Mouse (Mus musculus) hindbrain, postnatal 0 days (tissue): Measurements from ENCODE around the gene Fras1. TPM values are rescaled to one million over a fixed set of nuclear protein-coding genes. Genes with fewer than 3 reads are reported as not detected.

ENCODE experiments used
- ATAC-seq: fragments of 200-750 bp; cut with Nextera tagmentation; 2 replicates; pipeline ENCODE4 v1.8.0; 2017; ENCODE audit warnings: mild to moderate bottlenecking, moderate TSS enrichment, moderate library complexity
- DNase-seq: peaks from one replicate; pipeline ENCODE4 v3.0.0-alpha.2; 2015; ENCODE audit warnings: low spot score
- H3K27ac ChIP-seq: fragments of 300-500 bp; sonication (generic); 2 replicates; pipeline ENCODE4 v1.5.1; 2014; ENCODE audit warnings: mild to moderate bottlenecking
- H3K27me3 ChIP-seq: fragments of 300-500 bp; sonication (generic); 2 replicates; pipeline ENCODE4 v1.6.1; 2014; ENCODE audit warnings: low read length, mixed read lengths; ENCODE audit not compliant: insufficient read depth
- H3K36me3 ChIP-seq: fragments of 300-500 bp; sonication (generic); 2 replicates; pipeline ENCODE4 v1.6.1; 2014; ENCODE audit warnings: low read length, mixed read lengths; ENCODE audit not compliant: insufficient read depth
- H3K4me1 ChIP-seq: fragments of 300-500 bp; sonication (generic); 2 replicates; pipeline ENCODE4 v1.6.1; 2014; ENCODE audit warnings: antibody characterized with exemption, low read length, mixed read lengths; ENCODE audit not compliant: insufficient read depth
- H3K4me2 ChIP-seq: fragments of 300-500 bp; sonication (generic); 2 replicates; pipeline ENCODE4 v1.6.1; 2014; ENCODE audit warnings: low read depth, mild to moderate bottlenecking, low read length, moderate library complexity, mixed read lengths
- H3K4me3 ChIP-seq: fragments of 300-500 bp; sonication (generic); 2 replicates; pipeline ENCODE4 v1.5.1; 2014; ENCODE audit warnings: low read length
- H3K9ac ChIP-seq: fragments of 300-500 bp; sonication (generic); replicated peaks from 2 replicates; pipeline ENCODE4 v1.6.1; 2014; ENCODE audit warnings: mild to moderate bottlenecking, low read length, moderate library complexity, mixed read lengths
- H3K9me3 ChIP-seq: fragments of 300-500 bp; sonication (generic); 2 replicates; pipeline ENCODE4 v1.6.1; 2016; ENCODE audit warnings: low read length, mixed read lengths
- CTCF ChIP-seq: IDR thresholded peaks from 2 replicates; pipeline ENCODE4 v1.5.1; 2016; ENCODE audit warnings: antibody characterized with exemption, control low read depth, low read depth
- WGBS: fragments of 180-500 bp; shearing (Covaris S2); extraction: QIAGEN DNeasy Blood & Tissue Kit; methylation state at CpG from one replicate; pipeline ENCODE4 v1.1.7; 2014; 5-methylcytosine and 5-hydroxymethylcytosine counted together
- polyA plus RNA-seq: library from polyadenylated mRNA; unstranded; fragments of >200 nt; fragmentation: Nextera tagmentation; extraction: Ambion mirVana; gene quantifications from 2 replicates; pipeline ENCODE4 v1.2.1, GENCODE M21; 2015
- total RNA-seq: library from RNA; depleted of rRNA; stranded (reverse); fragments of >200 nt; gene quantifications from 2 replicates; pipeline ENCODE4 v1.2.3, GENCODE M21; 2014

The Fras1 gene
- total and polyA plus RNA-seq, 2 experiments from 2014 or later = 2.9 to 15.3 TPM

DNA sequence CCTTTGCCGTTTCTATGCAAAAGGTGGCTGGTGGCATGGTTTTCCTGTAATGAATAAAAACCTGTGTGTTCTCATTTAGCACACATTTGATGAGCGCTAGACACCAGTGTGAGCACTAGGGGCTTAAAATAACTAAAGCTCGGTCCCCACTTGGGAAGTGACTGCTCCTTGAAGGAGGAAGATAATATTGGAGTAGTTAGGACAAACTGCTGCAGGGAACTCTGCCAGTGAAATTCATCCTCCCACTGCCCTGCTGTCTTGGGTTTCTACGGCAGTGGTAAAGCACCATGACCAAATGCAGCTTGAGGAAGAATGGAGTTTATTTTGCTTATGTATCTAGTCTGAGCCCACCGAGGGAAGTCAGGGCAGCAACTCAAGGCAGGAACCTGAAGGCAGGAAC, 211.0 kb downstream of the Fras1 start:
- Histone ChIP-seq H3K4me1 (no peaks in the 10 kb centered on the region), H3K36me3 (no peaks in the 10 kb centered on the region), H3K27ac (no peak overlapping the region), H3K27me3 (no peaks in the 10 kb centered on the region), H3K4me2 (no peak overlapping the region), H3K9ac (no peak overlapping the region), H3K9me3 (no peaks in the 10 kb centered on the region), H3K4me3 (no peak overlapping the region)
- DNase-seq = no peak
- no peak for ATAC-seq
- no peak for TF ChIP-seq CTCF
- WGBS = 83% methylated on average over 5 of the region's 5 CpGs

DNA sequence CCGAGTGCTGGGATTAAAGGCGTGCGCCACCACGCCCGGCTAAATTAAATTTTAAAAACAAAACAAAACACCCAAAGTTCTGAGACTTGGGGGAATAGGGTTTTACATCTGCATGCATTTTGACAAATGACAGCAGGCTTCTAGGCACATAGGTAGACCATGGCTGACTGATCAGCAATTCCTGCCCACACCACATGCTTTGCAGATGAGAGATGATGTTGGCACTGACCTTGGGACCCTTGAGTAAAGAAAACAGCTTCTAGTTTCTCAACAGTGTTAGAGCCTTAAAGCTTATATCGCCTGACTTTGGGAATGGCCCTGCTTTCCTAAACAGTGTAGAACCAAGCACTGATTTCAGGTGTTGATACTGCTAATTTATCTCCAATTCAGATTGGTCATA, 216.9 kb downstream of the Fras1 start:
- Histone ChIP-seq H3K9me3 (no peaks in the 10 kb centered on the region), H3K4me2 (no peak overlapping the region), H3K4me3 (no peak overlapping the region), H3K9ac (no peak overlapping the region), H3K36me3 (no peaks in the 10 kb centered on the region), H3K27ac (no peak overlapping the region), H3K4me1 (no peaks in the 10 kb centered on the region), H3K27me3 (no peaks in the 10 kb centered on the region)
- 99% methylated on average over 6 of the region's 6 CpGs for WGBS
- no peak for DNase-seq
- TF ChIP-seq CTCF = no peak
- ATAC-seq = no peak

DNA sequence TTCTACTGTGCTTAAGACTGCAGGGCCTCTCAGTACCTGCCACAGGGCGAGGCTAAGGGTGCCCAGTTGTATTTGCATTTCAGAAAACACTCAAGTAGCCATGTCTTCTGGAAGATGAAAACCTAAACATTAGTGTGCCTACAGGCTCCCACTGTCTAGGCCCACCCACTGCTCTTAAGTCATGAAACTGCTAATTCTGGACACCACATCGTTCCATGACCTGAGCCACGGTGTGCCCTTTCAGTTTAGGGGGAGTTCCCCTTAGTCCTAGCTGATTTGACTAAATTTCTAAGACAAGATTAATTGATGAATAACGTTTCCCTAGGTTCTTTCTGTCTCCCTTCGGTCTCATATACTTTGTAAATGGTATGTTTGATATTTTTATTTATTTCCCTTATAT, 222.0 kb downstream of the Fras1 start:
- no peak for TF ChIP-seq CTCF
- Histone ChIP-seq H3K4me2 (no peak overlapping the region), H3K9me3 (no peaks in the 10 kb centered on the region), H3K4me1 (no peaks in the 10 kb centered on the region), H3K27ac (no peak overlapping the region), H3K27me3 (no peaks in the 10 kb centered on the region), H3K36me3 (no peaks in the 10 kb centered on the region), H3K4me3 (no peak overlapping the region), H3K9ac (no peak overlapping the region)
- 89% methylated on average over 5 of the region's 5 CpGs for WGBS
- DNase-seq = no peak
- ATAC-seq = no peak

DNA sequence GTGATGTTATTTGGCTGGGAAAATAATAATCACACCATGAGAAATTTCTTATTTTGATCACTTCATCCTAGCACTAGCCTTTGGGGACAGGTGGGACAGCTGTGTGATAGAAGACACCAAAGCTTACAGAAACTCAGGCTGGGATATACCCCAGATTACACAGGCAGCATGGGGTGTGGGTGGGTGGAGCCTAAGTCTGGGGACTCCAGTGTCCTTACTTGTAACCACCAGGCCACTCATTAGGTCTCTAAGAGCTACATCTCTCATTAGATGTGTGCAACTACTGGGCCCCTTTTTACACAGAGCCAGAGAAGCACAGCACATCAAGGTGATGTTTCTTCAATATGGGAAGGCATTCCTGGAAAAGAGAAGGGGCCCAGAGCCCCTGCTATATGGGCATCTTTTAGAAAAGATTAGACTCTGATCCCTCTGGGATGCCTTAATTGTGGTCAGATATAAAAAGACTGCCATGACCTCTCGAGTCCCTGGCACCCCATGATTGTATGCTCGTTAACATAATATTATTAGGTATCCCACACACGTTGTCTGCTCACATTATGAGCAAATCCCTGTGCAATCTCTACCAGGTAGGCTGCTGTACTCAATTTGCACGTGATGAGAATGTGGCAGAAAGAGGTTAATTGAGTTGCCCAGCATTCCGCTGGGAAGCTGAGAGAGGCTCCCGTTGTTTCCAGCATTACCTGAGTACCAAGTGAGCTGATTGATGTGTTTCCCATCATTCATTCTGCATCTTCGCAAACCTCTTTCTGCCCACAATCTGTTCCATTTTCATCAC, 230.4 kb downstream of the Fras1 start:
- DNase-seq = peak; percentile 35
- H3K4me3 ChIP-seq = no peak overlapping the region
- 58% methylated on average over 7 of the region's 7 CpGs for WGBS
- ATAC-seq = peak; percentile 49; the same call in 1 of the 2 replicates
- H3K27me3 ChIP-seq = no peaks in the 10 kb centered on the region
- H3K36me3 ChIP-seq = no peaks in the 10 kb centered on the region
- no peak overlapping the region for H3K4me2 ChIP-seq
- H3K27ac ChIP-seq = no peak overlapping the region
- no peak for TF ChIP-seq CTCF
- H3K4me1 ChIP-seq = no peaks in the 10 kb centered on the region
- H3K9me3 ChIP-seq = no peaks in the 10 kb centered on the region
- H3K9ac ChIP-seq = no peak overlapping the region

DNA sequence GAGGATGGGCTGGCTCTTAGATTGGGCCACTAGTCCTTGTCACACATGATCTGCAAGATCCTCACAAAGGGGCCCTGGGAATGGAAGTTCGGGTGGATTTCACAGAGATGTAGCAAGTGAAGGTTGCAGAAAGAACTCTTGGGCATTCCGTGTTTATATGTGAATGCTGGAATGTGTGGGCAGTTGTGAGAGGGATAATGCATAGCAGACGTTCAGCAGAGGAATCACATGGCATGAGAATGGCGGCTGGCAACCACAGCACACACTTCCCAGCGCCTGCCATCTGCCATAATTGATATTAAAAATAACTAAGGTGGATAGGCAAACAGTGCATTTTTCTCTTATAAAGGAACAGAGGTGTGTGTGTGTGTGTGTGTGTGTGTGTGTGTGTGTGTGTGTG, 234.3 kb downstream of the Fras1 start:
- DNase-seq (no peak), ATAC-seq (no peak)
- 88% methylated on average over 5 of the region's 5 CpGs for WGBS
- Histone ChIP-seq H3K4me2 (no peak overlapping the region), H3K4me1 (no peaks in the 10 kb centered on the region), H3K9me3 (no peaks in the 10 kb centered on the region), H3K27ac (no peak overlapping the region), H3K36me3 (no peaks in the 10 kb centered on the region), H3K27me3 (no peaks in the 10 kb centered on the region), H3K9ac (no peak overlapping the region), H3K4me3 (no peak overlapping the region)
- no peak for TF ChIP-seq CTCF

DNA sequence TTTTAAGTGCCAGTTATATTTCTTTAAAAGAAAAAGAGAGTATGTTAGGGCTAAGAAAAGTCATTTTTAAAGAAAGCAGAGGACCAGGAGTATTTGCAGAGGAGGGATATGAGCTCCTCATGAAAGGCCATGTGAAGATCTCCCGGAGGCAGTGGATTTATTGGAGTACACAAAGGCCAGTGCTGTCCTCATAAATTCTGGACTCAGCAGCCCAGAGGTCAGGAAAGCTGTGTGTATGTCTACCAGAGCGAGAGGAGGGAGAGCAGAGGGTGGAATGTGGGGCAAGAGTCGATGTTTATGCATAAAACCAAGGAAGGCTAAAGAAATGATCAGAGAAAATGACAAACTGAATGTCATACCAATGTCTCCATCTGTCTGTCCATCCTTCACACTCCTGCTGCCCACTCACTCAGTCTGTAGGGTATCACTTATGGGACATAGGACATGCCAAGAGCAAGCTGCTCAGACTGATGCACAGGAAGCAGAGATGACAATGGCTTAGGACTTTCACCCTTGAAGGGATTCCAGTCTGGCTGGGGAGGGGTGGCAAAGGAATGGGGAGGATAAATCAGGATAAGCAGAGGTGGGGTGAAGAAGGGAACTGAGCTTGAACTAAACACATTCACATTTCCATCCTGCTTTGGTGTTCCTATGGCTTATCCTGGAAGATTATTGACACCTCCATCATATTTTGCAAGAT, 235.0 kb downstream of the Fras1 start:
- ATAC-seq (no peak), DNase-seq (no peak)
- Histone ChIP-seq H3K9me3 (no peaks in the 10 kb centered on the region), H3K36me3 (no peaks in the 10 kb centered on the region), H3K27me3 (no peaks in the 10 kb centered on the region), H3K4me2 (no peak overlapping the region), H3K27ac (no peak overlapping the region), H3K4me3 (no peak overlapping the region), H3K4me1 (no peaks in the 10 kb centered on the region), H3K9ac (no peak overlapping the region)
- 87% methylated on average over 3 of the region's 3 CpGs for WGBS
- TF ChIP-seq CTCF = no peak

DNA sequence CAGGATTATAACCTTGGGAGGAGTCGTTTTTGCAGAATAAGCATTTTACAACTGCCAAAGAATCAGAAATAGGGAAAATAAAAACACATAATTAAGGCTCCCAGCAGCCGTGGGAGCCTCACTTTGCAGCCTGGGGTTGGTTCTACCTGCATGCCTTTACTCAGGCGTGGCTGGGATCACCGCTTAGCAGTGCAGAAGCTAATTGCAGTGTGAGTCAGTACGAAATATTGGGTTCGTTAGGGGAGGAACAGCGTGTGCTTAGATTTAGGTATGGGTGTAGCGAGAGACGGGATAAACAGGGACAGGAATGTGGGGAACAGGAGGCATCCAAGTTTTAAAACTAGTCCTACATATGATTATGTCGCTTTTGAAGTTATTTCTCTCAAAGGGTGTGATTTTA, 238.3 kb downstream of the Fras1 start:
- H3K4me3 ChIP-seq = no peak overlapping the region
- 86% methylated on average over 10 of the region's 10 CpGs for WGBS
- no peak overlapping the region for H3K4me2 ChIP-seq
- H3K27ac ChIP-seq = no peak overlapping the region
- H3K4me1 ChIP-seq = no peaks in the 10 kb centered on the region
- H3K9ac ChIP-seq = no peak overlapping the region
- no peaks in the 10 kb centered on the region for H3K27me3 ChIP-seq
- ATAC-seq (no peak), DNase-seq (no peak)
- no peak for TF ChIP-seq CTCF
- H3K9me3 ChIP-seq = no peaks in the 10 kb centered on the region
- H3K36me3 ChIP-seq = no peaks in the 10 kb centered on the region
